Mouse (Mus musculus): ENCODE measurements around the gene Robo1. TPM values are rescaled to one million over a fixed set of nuclear protein-coding genes. Genes with fewer than 3 reads are reported as not detected.

Robo1 gene
- polyA plus RNA-seq, 1 experiment from 2014 or later: 26.8 TPM

DNA sequence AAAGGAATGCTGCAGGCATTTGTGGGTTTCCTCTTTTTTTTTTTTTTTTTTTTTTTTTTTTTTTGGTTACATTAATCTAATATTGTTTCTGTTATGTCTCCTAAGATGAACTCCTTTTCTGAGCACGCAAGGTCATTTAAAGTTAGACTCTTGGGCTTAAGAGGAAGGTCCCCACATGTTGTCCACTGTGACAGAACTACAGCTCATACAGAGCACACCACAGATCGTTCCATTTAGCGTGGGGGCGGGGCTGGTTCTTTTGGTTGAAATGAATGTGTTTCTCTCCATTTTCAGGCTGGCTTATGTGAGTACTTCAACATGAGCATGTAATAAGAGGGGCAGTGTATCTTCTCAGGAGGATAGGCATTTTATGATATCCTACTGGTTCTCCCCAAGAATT is 622.8 kb downstream of the Robo1 start:
- Histone ChIP-seq H3K36me3 (ENCODE audit: control insufficient read depth, insufficient read depth, low read length) (no peaks in the 10 kb centered on the region), H3K4me3 (ENCODE audit: low read length) (no peak overlapping the region), H3K27me3 (ENCODE audit: control insufficient read depth, insufficient read depth, low read depth, low read length) (no peaks in the 10 kb centered on the region), H3K27ac (ENCODE audit: low read length) (no peak overlapping the region), H3K4me2 (ENCODE audit: low read depth, low read length) (no peak overlapping the region), H3K9me3 (ENCODE audit: control insufficient read depth, low read length) (no peaks in the 10 kb centered on the region), H3K4me1 (replicated peaks; ENCODE audit: control insufficient read depth, insufficient read depth, low read length) (peaks cover 4% of the 10 kb centered on the region; the same call in 1 of the 2 replicates), H3K9ac (ENCODE audit: low read length) (no peak overlapping the region)
- 62% methylated on average over 4 of the region's 4 CpGs for WGBS
- no peak for ATAC-seq (ENCODE audit: low read depth)

DNA sequence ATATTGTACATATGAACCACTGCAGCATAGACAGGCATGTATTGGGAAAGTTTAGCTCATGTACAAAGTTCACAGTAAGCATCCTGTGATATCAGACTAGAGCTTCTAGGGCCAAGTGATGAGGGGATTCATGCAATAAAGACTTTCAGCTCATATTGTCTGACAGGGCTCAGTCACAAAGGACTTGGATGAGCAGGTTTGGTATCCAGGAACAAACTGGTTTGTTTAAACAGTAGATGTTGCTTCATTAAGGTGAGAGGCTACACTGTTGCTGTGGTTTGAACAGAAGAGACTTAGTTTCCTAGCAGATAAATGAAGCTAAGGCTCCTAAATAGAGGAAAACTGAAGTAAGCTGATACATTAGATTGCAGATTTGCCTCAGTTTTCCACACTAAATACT is 626.8 kb downstream of the Robo1 start:
- no peaks in the 10 kb centered on the region for H3K27me3 ChIP-seq (ENCODE audit: control insufficient read depth, insufficient read depth, low read depth, low read length)
- H3K4me3 ChIP-seq (ENCODE audit: low read length): no peak overlapping the region
- H3K9me3 ChIP-seq (ENCODE audit: control insufficient read depth, low read length): no peaks in the 10 kb centered on the region
- no peak for ATAC-seq (ENCODE audit: low read depth)
- no peak overlapping the region for H3K27ac ChIP-seq (ENCODE audit: low read length)
- no peak overlapping the region for H3K4me2 ChIP-seq (ENCODE audit: low read depth, low read length)
- no peaks in the 10 kb centered on the region for H3K36me3 ChIP-seq (ENCODE audit: control insufficient read depth, insufficient read depth, low read length)
- H3K9ac ChIP-seq (ENCODE audit: low read length): no peak overlapping the region
- 0 out of 2 replicates have a peak, but pooled peaks cover 2% of the 10 kb centered on the region for H3K4me1 ChIP-seq (replicated peaks; ENCODE audit: control insufficient read depth, insufficient read depth, low read length)

GRCm38 (mm10) chr16:72937183-72937582 is 629.1 kb downstream of the Robo1 start:
- Histone ChIP-seq H3K4me2 (ENCODE audit: low read depth, low read length) (no peak overlapping the region), H3K36me3 (ENCODE audit: control insufficient read depth, insufficient read depth, low read length) (no peaks in the 10 kb centered on the region), H3K9ac (ENCODE audit: low read length) (no peak overlapping the region), H3K4me1 (replicated peaks; ENCODE audit: control insufficient read depth, insufficient read depth, low read length) (0 out of 2 replicates have a peak, but pooled peaks cover 3% of the 10 kb centered on the region), H3K9me3 (ENCODE audit: control insufficient read depth, low read length) (no peaks in the 10 kb centered on the region), H3K27ac (ENCODE audit: low read length) (no peak overlapping the region), H3K4me3 (ENCODE audit: low read length) (no peak overlapping the region), H3K27me3 (ENCODE audit: control insufficient read depth, insufficient read depth, low read depth, low read length) (no peaks in the 10 kb centered on the region)
- WGBS: 37% methylated on average over 3 of the region's 3 CpGs
- ATAC-seq (ENCODE audit: low read depth): no peak

DNA sequence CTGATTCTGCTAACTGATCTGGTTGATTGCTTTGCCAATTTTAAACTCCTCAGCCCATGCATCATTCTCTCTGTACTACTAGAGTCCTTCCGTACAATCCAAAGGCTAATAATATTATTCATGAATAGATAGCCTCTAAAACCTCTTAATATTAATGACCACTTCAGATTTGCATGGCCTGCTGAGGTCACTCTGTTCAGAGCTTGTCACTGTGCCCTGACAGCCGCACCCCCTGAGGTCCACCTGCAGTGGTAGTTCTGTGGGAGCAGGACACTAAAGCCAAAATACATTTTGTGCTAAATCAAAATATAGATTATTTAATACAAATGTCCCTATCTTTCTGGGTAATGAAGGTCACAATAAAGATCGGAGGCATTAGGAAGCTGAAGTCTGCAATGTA is 631.8 kb downstream of the Robo1 start:
- Histone ChIP-seq H3K36me3 (ENCODE audit: control insufficient read depth, insufficient read depth, low read length) (no peaks in the 10 kb centered on the region), H3K27ac (ENCODE audit: low read length) (no peak overlapping the region), H3K9me3 (ENCODE audit: control insufficient read depth, low read length) (no peaks in the 10 kb centered on the region), H3K4me3 (ENCODE audit: low read length) (no peak overlapping the region), H3K4me2 (ENCODE audit: low read depth, low read length) (no peak overlapping the region), H3K4me1 (replicated peaks; ENCODE audit: control insufficient read depth, insufficient read depth, low read length) (0 out of 2 replicates have a peak, but pooled peaks cover 3% of the 10 kb centered on the region), H3K9ac (ENCODE audit: low read length) (no peak overlapping the region), H3K27me3 (ENCODE audit: control insufficient read depth, insufficient read depth, low read depth, low read length) (no peaks in the 10 kb centered on the region)
- 85% methylated on average over 3 of the region's 3 CpGs for WGBS
- no peak for ATAC-seq (ENCODE audit: low read depth)

DNA sequence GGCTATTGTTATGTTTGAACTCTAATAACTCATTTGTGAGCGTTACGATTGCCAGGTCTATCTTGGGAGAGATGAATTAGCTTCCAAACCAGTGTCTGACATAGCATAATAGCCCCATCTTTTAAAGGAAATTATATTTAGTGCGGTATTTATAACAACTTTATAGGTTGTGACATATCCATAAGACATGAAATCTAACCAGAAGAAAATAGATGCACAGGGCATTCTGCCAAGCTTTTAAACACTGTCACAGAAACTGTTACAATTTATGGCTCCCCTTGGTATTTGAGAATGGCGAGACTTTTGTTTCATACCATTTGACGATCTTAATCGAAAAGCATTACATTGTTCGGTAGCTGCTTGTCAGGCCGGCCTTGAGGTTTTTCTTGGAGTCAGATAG is 632.7 kb downstream of the Robo1 start:
- Histone ChIP-seq H3K9ac (ENCODE audit: low read length) (no peak overlapping the region), H3K27me3 (ENCODE audit: control insufficient read depth, insufficient read depth, low read depth, low read length) (no peaks in the 10 kb centered on the region), H3K9me3 (ENCODE audit: control insufficient read depth, low read length) (no peaks in the 10 kb centered on the region), H3K4me1 (replicated peaks; ENCODE audit: control insufficient read depth, insufficient read depth, low read length) (0 out of 2 replicates have a peak, but pooled peaks cover 3% of the 10 kb centered on the region), H3K27ac (ENCODE audit: low read length) (no peak overlapping the region), H3K4me2 (ENCODE audit: low read depth, low read length) (no peak overlapping the region), H3K36me3 (ENCODE audit: control insufficient read depth, insufficient read depth, low read length) (no peaks in the 10 kb centered on the region), H3K4me3 (ENCODE audit: low read length) (no peak overlapping the region)
- no peak for ATAC-seq (ENCODE audit: low read depth)
- 44% methylated on average over 8 of the region's 8 CpGs for WGBS

DNA sequence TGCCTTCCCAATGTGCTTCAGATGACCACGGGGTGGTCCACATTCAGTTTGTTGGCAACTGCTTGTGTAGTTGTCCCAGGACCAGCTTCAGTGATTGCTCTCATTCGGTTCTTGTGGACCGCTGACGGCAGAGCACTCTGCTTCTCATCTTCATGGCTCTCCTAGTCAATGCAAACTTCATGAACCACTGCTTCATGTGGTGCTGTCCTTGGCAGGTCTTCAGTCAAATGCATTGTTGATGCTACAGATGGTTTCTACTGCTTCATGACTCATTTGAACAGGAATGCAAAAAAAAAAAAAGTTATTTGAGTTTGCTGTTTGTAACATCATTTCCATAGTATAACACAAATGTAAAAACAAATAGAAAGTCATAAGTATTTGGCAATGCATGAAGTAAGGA is 636.3 kb downstream of the Robo1 start:
- Histone ChIP-seq H3K36me3 (ENCODE audit: control insufficient read depth, insufficient read depth, low read length) (no peaks in the 10 kb centered on the region), H3K4me1 (replicated peaks; ENCODE audit: control insufficient read depth, insufficient read depth, low read length) (0 out of 2 replicates have a peak, but pooled peaks cover 3% of the 10 kb centered on the region), H3K9me3 (ENCODE audit: control insufficient read depth, low read length) (no peaks in the 10 kb centered on the region), H3K4me3 (ENCODE audit: low read length) (no peak overlapping the region), H3K4me2 (ENCODE audit: low read depth, low read length) (no peak overlapping the region), H3K27me3 (ENCODE audit: control insufficient read depth, insufficient read depth, low read depth, low read length) (no peaks in the 10 kb centered on the region), H3K27ac (ENCODE audit: low read length) (no peak overlapping the region), H3K9ac (ENCODE audit: low read length) (no peak overlapping the region)
- 78% methylated on average over 4 of the region's 4 CpGs for WGBS
- ATAC-seq (ENCODE audit: low read depth): peak; percentile 71; the same call in 1 of the 2 replicates

DNA sequence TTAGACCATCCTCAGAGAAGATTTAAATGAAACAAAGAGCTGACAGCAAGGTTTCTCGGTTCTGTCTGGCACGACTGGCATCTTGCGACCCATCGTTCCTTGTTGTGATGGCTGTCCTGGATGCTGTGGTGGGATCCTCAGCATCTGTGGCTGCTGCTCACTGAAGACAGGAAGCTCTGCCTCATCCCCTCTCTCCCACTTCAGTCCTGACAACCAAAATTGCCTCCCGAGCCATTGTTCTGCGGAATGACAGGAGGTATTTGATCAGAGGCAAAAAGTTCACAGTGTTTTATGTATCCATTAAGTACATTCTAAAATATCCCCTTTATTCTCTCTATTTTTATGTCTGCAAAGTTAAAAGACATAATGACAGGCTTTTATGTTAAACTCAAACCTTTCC is 643.9 kb downstream of the Robo1 start:
- Histone ChIP-seq H3K27me3 (ENCODE audit: control insufficient read depth, insufficient read depth, low read depth, low read length) (no peaks in the 10 kb centered on the region), H3K27ac (ENCODE audit: low read length) (no peak overlapping the region), H3K36me3 (ENCODE audit: control insufficient read depth, insufficient read depth, low read length) (no peaks in the 10 kb centered on the region), H3K4me1 (replicated peaks; ENCODE audit: control insufficient read depth, insufficient read depth, low read length) (no peaks in the 10 kb centered on the region), H3K9me3 (ENCODE audit: control insufficient read depth, low read length) (no peaks in the 10 kb centered on the region), H3K4me3 (ENCODE audit: low read length) (no peak overlapping the region), H3K4me2 (ENCODE audit: low read depth, low read length) (no peak overlapping the region), H3K9ac (ENCODE audit: low read length) (no peak overlapping the region)
- ATAC-seq (ENCODE audit: low read depth): no peak
- 80% methylated on average over 6 of the region's 6 CpGs for WGBS

- H3K9me3 ChIP-seq (ENCODE audit: control insufficient read depth, low read length): no peaks in the 10 kb centered on the region
- no peak overlapping the region for H3K9ac ChIP-seq (ENCODE audit: low read length)
- H3K4me1 ChIP-seq (replicated peaks; ENCODE audit: control insufficient read depth, insufficient read depth, low read length): no peaks in the 10 kb centered on the region
- H3K4me2 ChIP-seq (ENCODE audit: low read depth, low read length): no peak overlapping the region
- H3K27me3 ChIP-seq (ENCODE audit: control insufficient read depth, insufficient read depth, low read depth, low read length): no peaks in the 10 kb centered on the region
- peaks cover 7% of the 10 kb centered on the region for H3K36me3 ChIP-seq (ENCODE audit: control insufficient read depth, insufficient read depth, low read length)
- no peak overlapping the region for H3K4me3 ChIP-seq (ENCODE audit: low read length)
- no peak overlapping the region for H3K27ac ChIP-seq (ENCODE audit: low read length)
- no peak for ATAC-seq (ENCODE audit: low read depth)
- WGBS: 86% methylated on average over 11 of the region's 11 CpGs
These were observed 651.1 kb downstream of the Robo1 start for GRCm38 (mm10) chr16:72959018-72959702.

- Histone ChIP-seq H3K4me3 (ENCODE audit: low read length) (no peak overlapping the region), H3K4me1 (replicated peaks; ENCODE audit: control insufficient read depth, insufficient read depth, low read length) (no peaks in the 10 kb centered on the region), H3K27ac (ENCODE audit: low read length) (no peak overlapping the region), H3K9me3 (ENCODE audit: control insufficient read depth, low read length) (no peaks in the 10 kb centered on the region), H3K27me3 (ENCODE audit: control insufficient read depth, insufficient read depth, low read depth, low read length) (no peaks in the 10 kb centered on the region), H3K9ac (ENCODE audit: low read length) (no peak overlapping the region), H3K4me2 (ENCODE audit: low read depth, low read length) (no peak overlapping the region), H3K36me3 (ENCODE audit: control insufficient read depth, insufficient read depth, low read length) (peaks cover 7% of the 10 kb centered on the region)
- 92% methylated on average over 6 of the region's 6 CpGs for WGBS
- ATAC-seq (ENCODE audit: low read depth): no peak
These were observed 651.7 kb downstream of the Robo1 start for GRCm38 (mm10) chr16:72959823-72960222.

Data from lung, embryonic 16.5 days (tissue).